Comparison of ENCODE assay signal across 26 mouse cellular contexts in genomic region chr2:153665401-153665800, GRCm38 (mm10). TPM values are rescaled to one million over a fixed set of nuclear protein-coding genes. Genes with fewer than 3 reads are reported as not detected.
"Had no signal": no experiment of that assay in that cellular context is flagged by ENCODE, and none has a peak within 500 bp of the region (broad histone marks: within the 10 kb centered on the region; RNA-seq: fewer than 3 reads in every experiment).

No protein-coding gene starts in this region.

- H3K27ac ChIP-seq: lung, embryonic 15.5 days; macrophage; midbrain, embryonic 10.5 days; midbrain, embryonic 12.5 days; neural tube, embryonic 13.5 days; neural tube, embryonic 15.5 days had no signal

- H3K4me2 ChIP-seq: lung, embryonic 15.5 days; midbrain, embryonic 12.5 days; neural tube, embryonic 13.5 days; neural tube, embryonic 15.5 days had no signal

- H3K9ac ChIP-seq: liver, postnatal 0 days; lung, embryonic 15.5 days; midbrain, embryonic 12.5 days; neural tube, embryonic 13.5 days; neural tube, embryonic 15.5 days had no signal

- ATAC-seq: liver, postnatal 0 days; lung, postnatal 0 days; midbrain, embryonic 16.5 days had no signal

- DNase-seq: liver, postnatal 0 days; lung, adult 2 months; lung, postnatal 14 days; lung, postnatal 36 days; midbrain, embryonic 14.5 days; retina, postnatal 1 day; right cerebral cortex, adult 18-20 months; right cerebral cortex, postnatal 25 days; right cerebral cortex, postnatal 4 days; spleen, adult 18-20 months; thymus, adult 2 months; thymus, postnatal 25 days; thymus, postnatal 4 days had no signal

- H3K9me3 ChIP-seq: lung, embryonic 15.5 days; megakaryocyte, embryonic 14.5 days; midbrain, embryonic 10.5 days; midbrain, embryonic 12.5 days; neural tube, embryonic 13.5 days; neural tube, embryonic 15.5 days had no signal

- H3K36me3 ChIP-seq: neural tube, embryonic 15.5 days had no signal

- H3K4me3 ChIP-seq: lung, embryonic 15.5 days; megakaryocyte, embryonic 14.5 days; midbrain, embryonic 10.5 days; midbrain, embryonic 12.5 days; myocyte; neural tube, embryonic 13.5 days; neural tube, embryonic 15.5 days had no signal

- H3K27me3 ChIP-seq: lung, embryonic 15.5 days; megakaryocyte, embryonic 14.5 days; midbrain, embryonic 12.5 days; neural tube, embryonic 13.5 days; neural tube, embryonic 15.5 days had no signal

- H3K4me1 ChIP-seq: lung, embryonic 15.5 days; midbrain, embryonic 12.5 days; neural tube, embryonic 15.5 days had no signal

RNA-seq across cellular contexts. Expression of gene Dnmt3c, which starts 31.1 kb away (rescaled TPM):
- polyA plus RNA-seq: lung, embryonic 15.5 days; midbrain, embryonic 12.5 days; midbrain, embryonic 16.5 days; myocyte; neural tube, embryonic 11.5 days; neural tube, embryonic 13.5 days; small intestine, adult 2 months; thymus, adult 2 months; urinary bladder, adult 2 months had no signal
